Comparison of ENCODE assay signal across 7 mouse cellular contexts in the genomic region with DNA sequence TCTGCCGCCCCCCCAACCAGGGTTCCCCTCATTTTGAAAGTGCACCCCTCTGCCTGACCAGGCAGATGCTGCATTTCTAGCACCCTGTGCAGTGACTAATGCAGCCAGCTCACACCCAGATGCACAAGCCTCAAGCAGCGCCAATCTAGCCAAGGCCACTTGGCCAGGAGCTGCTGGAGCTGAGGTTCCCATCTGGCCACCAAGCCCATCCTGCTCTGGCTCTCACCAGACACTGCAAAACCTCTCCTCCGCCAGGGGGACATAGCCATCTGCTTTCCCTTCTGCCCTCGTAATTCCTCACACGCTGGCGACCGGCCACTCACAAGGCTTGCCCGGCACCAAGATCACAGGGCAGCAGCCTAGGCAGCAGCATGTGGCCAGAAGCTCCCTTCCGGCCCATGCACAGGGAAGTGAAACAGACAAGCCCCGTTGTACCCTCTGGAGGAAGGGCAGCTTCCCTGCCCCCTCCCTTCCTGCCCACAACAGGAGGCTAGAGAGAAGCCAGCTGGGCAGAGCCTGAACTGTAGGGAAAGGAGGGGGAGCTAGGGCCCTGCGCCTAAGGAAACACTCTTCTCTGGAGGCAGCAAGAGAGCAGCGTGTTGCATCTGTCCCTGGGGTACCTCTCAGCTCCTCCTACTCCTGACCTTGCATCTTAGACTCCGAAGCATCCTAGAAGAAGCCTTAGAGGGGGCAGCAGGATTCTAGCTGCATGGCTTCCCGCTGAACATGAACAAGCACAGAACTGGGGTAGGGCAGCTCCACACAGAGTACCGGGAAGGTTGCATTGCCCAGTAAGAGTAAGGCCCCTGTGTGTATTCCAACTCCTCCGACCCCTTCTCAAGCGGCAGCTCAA.
DNase-seq lines count a peak whose midpoint lies in the region; ATAC-seq and TF ChIP-seq lines count a peak whose summit lies in the region.

No protein-coding gene starts in this region.

- no peak overlapping the region for H3K4me3 ChIP-seq in forebrain, embryonic 14.5 days (ENCODE audit: low read depth, low read length)
- peak overlapping the region; percentile 28 for H3K4me3 ChIP-seq in heart, postnatal 0 days (ENCODE audit: low read depth, low read length)
- H3K4me3 ChIP-seq in liver, embryonic 13.5 days (replicated peaks), result 0 out of 2 replicates have a peak overlapping the region, but pooled peaks have one; percentile 10
- no peak overlapping the region for H3K4me3 ChIP-seq in myocyte
- no peak overlapping the region for H3K4me3 ChIP-seq in stomach, embryonic 14.5 days (ENCODE audit: low read depth, low read length)

- H3K9ac ChIP-seq in forebrain, embryonic 14.5 days (ENCODE audit: low read length), result peak overlapping the region; percentile 40; the same call in 1 of the 2 replicates
- H3K9ac ChIP-seq in heart, postnatal 0 days (replicated peaks; ENCODE audit: low read depth, low read length), result peak overlapping the region; percentile 13; the same call in 1 of the 2 replicates
- H3K9ac ChIP-seq in liver, embryonic 13.5 days, result no peak overlapping the region
- H3K9ac ChIP-seq in stomach, embryonic 14.5 days (replicated peaks; ENCODE audit: low read depth, low read length), result no peak overlapping the region

- peak; percentile 95 for DNase-seq in cerebellum, adult 11 months
- DNase-seq in forebrain, embryonic 14.5 days (ENCODE audit: low spot score), result peak; percentile 86
- DNase-seq in heart, postnatal 0 days (ENCODE audit: low spot score), result peak; percentile 80
- peak; percentile 80 to 86 for DNase-seq in kidney, postnatal 36 days
- DNase-seq in liver, embryonic 13.5 days, result no peak

- TF ChIP-seq EP300 in heart, postnatal 0 days (IDR thresholded peaks at IDR 0.05; ENCODE audit: low read depth), result no peak

- H3K36me3 ChIP-seq in forebrain, embryonic 14.5 days (ENCODE audit: control insufficient read depth, insufficient read depth, low read length), result no peaks in the 10 kb centered on the region
- H3K36me3 ChIP-seq in heart, postnatal 0 days (replicated peaks; ENCODE audit: control insufficient read depth, insufficient read depth, low read length), result no peaks in the 10 kb centered on the region
- no peaks in the 10 kb centered on the region for H3K36me3 ChIP-seq in liver, embryonic 13.5 days
- H3K36me3 ChIP-seq in myocyte (ENCODE audit: control insufficient read depth, insufficient read depth), result no peaks in the 10 kb centered on the region
- no peaks in the 10 kb centered on the region for H3K36me3 ChIP-seq in stomach, embryonic 14.5 days (ENCODE audit: control insufficient read depth, insufficient read depth, low read length)

- TF ChIP-seq CTCF in heart, postnatal 0 days (IDR thresholded peaks at IDR 0.05; ENCODE audit: low read depth), result peak; percentile 74

- WGBS in forebrain, embryonic 14.5 days, result 17% methylated on average over 17 of the region's 17 CpGs
- WGBS in heart, postnatal 0 days, result 15% methylated on average over 17 of the region's 17 CpGs
- 9% methylated on average over 17 of the region's 17 CpGs for WGBS in liver, embryonic 13.5 days (ENCODE audit: insufficient replicate concordance)
- 19% methylated on average over 17 of the region's 17 CpGs for WGBS in stomach, embryonic 14.5 days

- no peak for TF ChIP-seq POLR2A in myocyte (IDR thresholded peaks at IDR 0.05; ENCODE audit: insufficient read length, low read depth)

- peak overlapping the region; percentile 70; the same call in 1 of the 2 replicates for H3K27ac ChIP-seq in forebrain, embryonic 14.5 days (ENCODE audit: low read depth, low read length)
- H3K27ac ChIP-seq in heart, postnatal 0 days (ENCODE audit: low read depth), result no peak overlapping the region
- H3K27ac ChIP-seq in liver, embryonic 13.5 days, result no peak overlapping the region
- no peak overlapping the region for H3K27ac ChIP-seq in stomach, embryonic 14.5 days (ENCODE audit: low read length)

- H3K4me2 ChIP-seq in forebrain, embryonic 14.5 days (ENCODE audit: low read length), result peak overlapping the region; percentile 38; the same call in 1 of the 2 replicates
- H3K4me2 ChIP-seq in heart, postnatal 0 days (ENCODE audit: low read depth, low read length), result peak overlapping the region; percentile 55
- peak overlapping the region; percentile 38 for H3K4me2 ChIP-seq in liver, embryonic 13.5 days
- peak overlapping the region; percentile 76 for H3K4me2 ChIP-seq in myocyte (ENCODE audit: low read depth)
- H3K4me2 ChIP-seq in stomach, embryonic 14.5 days (replicated peaks; ENCODE audit: low read depth, low read length), result peak overlapping the region; percentile 38

- H3K79me2 ChIP-seq in myocyte (ENCODE audit: control insufficient read depth, insufficient read depth), result no peaks in the 10 kb centered on the region

- peaks cover 17% of the 10 kb centered on the region for H3K4me1 ChIP-seq in forebrain, embryonic 14.5 days (ENCODE audit: control insufficient read depth, insufficient read depth, low read length)
- peaks cover 6% of the 10 kb centered on the region; the same call in 1 of the 2 replicates for H3K4me1 ChIP-seq in heart, postnatal 0 days (ENCODE audit: control insufficient read depth, insufficient read depth)
- peaks cover 22% of the 10 kb centered on the region for H3K4me1 ChIP-seq in liver, embryonic 13.5 days (replicated peaks)
- peaks cover 16% of the 10 kb centered on the region for H3K4me1 ChIP-seq in stomach, embryonic 14.5 days (ENCODE audit: control insufficient read depth, insufficient read depth, low read length)

- no peaks in the 10 kb centered on the region for H3K27me3 ChIP-seq in forebrain, embryonic 14.5 days (replicated peaks; ENCODE audit: control insufficient read depth, insufficient read depth, low read length)
- H3K27me3 ChIP-seq in heart, postnatal 0 days (ENCODE audit: control insufficient read depth, insufficient read depth, low read length), result no peaks in the 10 kb centered on the region
- peaks cover 25% of the 10 kb centered on the region for H3K27me3 ChIP-seq in liver, embryonic 13.5 days
- H3K27me3 ChIP-seq in myocyte (ENCODE audit: control insufficient read depth, insufficient read depth, insufficient read length), result no peaks in the 10 kb centered on the region
- H3K27me3 ChIP-seq in stomach, embryonic 14.5 days (ENCODE audit: control insufficient read depth, insufficient read depth, low read length), result no peaks in the 10 kb centered on the region

- H3ac ChIP-seq in myocyte (ENCODE audit: control insufficient read depth, insufficient read length), result no peak overlapping the region

- no peaks in the 10 kb centered on the region for H3K9me3 ChIP-seq in forebrain, embryonic 14.5 days (replicated peaks; ENCODE audit: control insufficient read depth, low read length)
- H3K9me3 ChIP-seq in heart, postnatal 0 days (replicated peaks; ENCODE audit: control insufficient read depth, low read length), result no peaks in the 10 kb centered on the region
- no peaks in the 10 kb centered on the region for H3K9me3 ChIP-seq in liver, embryonic 13.5 days (replicated peaks)
- no peaks in the 10 kb centered on the region for H3K9me3 ChIP-seq in stomach, embryonic 14.5 days (ENCODE audit: control insufficient read depth, low read depth, low read length)

- peak; percentile 87 for ATAC-seq in forebrain, embryonic 14.5 days
- peak; percentile 83 for ATAC-seq in heart, postnatal 0 days (ENCODE audit: insufficient read depth, low read depth)
- ATAC-seq in liver, embryonic 13.5 days (ENCODE audit: low read depth), result peak; percentile 59
- peak; percentile 79 for ATAC-seq in stomach, embryonic 14.5 days (ENCODE audit: insufficient number of reproducible peaks, insufficient read depth, low FRiP score, low read depth)

TF ChIP-seq in myocyte, 11 proteins besides CTCF, POLR2A, EP300 and RAD21:
- TF ChIP-seq USF1 (IDR thresholded peaks at IDR 0.05; ENCODE audit: low read depth) (peak; percentile 20), MYOD1 (IDR thresholded peaks at IDR 0.05; ENCODE audit: control insufficient read depth in 1 of 3, insufficient read length in 2 of 3, low read depth in 2 of 3) (peak in 2 of 3 experiments; percentile 6 to 27), MYOG (IDR thresholded peaks at IDR 0.05; ENCODE audit: control insufficient read depth in 1 of 3, insufficient read depth in 1 of 3, insufficient read length in 2 of 3, low read depth in 2 of 3) (peak in 2 of 3 experiments; percentile 27 to 64), CEBPB (IDR thresholded peaks at IDR 0.05; ENCODE audit: insufficient read depth, poor library complexity, severe bottlenecking) (no peak), SRF (IDR thresholded peaks at IDR 0.05; ENCODE audit: control insufficient read depth, insufficient read length, low read depth) (peak; percentile 10), TCF12 (IDR thresholded peaks at IDR 0.05; ENCODE audit: insufficient read depth, poor library complexity, severe bottlenecking) (peak; percentile 1)

Comparison
In these comparisons a context has a peak if more than half of its experiments do, and no peak if none do; other contexts are left out.
1. H3K4me3 ChIP-seq: peak in heart, postnatal 0 days (single experiment) and liver, embryonic 13.5 days (single experiment); none in forebrain, embryonic 14.5 days (single experiment), myocyte (single experiment) and stomach, embryonic 14.5 days (single experiment).
2. H3K9ac ChIP-seq: peak in forebrain, embryonic 14.5 days (single experiment) and heart, postnatal 0 days (single experiment); none in liver, embryonic 13.5 days (single experiment) and stomach, embryonic 14.5 days (single experiment).
3. Peak in every context shown above with its lines, with median percentiles within 50 percentile points of each other: ATAC-seq and H3K4me2 ChIP-seq.